Mouse (Mus musculus) 3T3-L1 (cell line): Measurements from ENCODE around the gene Rhbg.

Experiments used
- DNase-seq: peaks from one replicate; pipeline ENCODE4 v3.0.0-alpha.2; 2015; ENCODE audit warnings: low read depth, low spot score

The Rhbg gene

DNA sequence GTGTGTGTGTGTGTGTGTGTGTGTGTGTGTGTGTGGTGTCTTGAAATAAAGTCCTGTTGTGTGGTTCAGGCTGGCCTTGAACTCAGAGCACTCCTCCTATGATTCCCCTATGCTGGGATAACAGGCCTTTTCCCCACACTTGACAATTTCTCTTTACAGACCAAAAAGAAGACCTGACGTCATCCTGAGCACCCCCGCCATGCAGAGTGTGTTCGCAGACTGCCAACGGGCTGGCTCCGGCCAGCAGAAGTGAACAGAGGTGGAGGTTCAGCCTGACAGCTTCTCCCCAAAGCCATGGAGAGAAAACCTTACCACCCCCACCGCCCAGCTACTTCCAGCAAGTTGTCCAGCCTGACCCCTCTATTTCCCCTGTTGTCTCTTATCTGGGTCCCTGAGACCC is 25.0 kb downstream of the Rhbg start:
- no peak for DNase-seq

DNA sequence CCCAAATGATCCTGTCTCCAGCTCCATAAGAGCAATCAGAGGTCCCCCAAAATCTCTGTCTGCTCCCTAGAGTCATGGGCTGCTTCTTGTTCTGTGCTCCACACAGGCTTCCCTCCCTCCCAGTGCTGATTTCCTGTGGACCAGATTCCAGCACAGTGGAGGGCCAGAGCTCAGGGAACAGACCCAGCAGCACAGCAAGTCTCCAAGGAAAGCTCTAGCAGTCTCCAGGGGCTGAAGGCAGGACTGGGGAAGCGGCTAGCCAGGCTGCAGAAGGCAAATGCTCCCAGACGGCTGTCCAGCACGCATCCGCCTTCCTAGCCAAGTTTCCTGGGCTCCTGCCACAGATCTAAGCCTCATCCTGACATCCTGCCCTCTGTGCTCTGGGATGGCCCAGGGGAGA is 25.6 kb downstream of the Rhbg start:
- no peak for DNase-seq

- DNase-seq: no peak
Measured at GRCm38 (mm10) chr3:88227976-88228375, 26.5 kb downstream of the Rhbg start.

DNA sequence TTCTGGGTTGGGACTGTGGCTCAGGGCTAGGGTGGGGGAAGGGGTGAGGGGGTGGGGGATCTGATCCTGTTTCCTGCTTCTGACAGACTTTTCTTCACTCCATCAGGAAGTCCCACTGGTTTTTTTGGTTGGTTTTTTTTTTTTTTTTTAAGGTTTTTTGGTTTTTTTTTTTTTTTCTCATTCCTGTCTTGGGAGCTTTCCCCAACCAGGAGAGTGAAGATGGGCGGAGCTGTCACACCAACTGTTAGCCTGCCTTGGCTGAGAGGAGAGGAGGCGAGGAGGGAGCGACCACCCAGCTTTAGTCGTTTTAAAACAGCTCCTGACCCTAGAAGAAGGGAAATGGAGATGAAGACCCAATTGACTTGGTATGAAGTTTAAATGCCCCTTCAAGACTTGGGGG is 27.2 kb downstream of the Rhbg start:
- DNase-seq: no peak

- DNase-seq: no peak
Measured at GRCm38 (mm10) chr3:88226101-88226845, 28.2 kb downstream of the Rhbg start.

- DNase-seq: no peak
Measured at GRCm38 (mm10) chr3:88224929-88225328, 29.6 kb downstream of the Rhbg start.

DNA sequence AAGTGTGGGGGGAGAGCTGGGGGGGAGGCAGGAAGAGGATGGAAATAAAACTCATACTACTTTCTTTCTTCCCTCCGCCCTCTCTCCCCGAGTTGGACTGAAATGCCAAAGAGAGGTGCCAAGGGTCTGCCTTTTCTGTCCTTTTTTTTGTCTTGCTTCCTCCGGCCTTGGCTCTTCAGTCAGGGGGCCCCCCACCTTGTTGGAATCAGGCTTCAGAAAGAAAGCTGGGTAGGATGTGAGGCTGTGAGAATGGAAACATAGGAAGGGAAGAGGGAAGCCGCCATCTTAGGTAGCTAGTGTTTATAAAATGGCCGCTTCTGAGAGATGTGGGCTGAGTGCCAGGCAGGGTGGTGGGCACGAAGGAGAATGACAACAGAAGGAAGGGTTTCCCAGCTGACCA is 32.1 kb downstream of the Rhbg start:
- no peak for DNase-seq

DNA sequence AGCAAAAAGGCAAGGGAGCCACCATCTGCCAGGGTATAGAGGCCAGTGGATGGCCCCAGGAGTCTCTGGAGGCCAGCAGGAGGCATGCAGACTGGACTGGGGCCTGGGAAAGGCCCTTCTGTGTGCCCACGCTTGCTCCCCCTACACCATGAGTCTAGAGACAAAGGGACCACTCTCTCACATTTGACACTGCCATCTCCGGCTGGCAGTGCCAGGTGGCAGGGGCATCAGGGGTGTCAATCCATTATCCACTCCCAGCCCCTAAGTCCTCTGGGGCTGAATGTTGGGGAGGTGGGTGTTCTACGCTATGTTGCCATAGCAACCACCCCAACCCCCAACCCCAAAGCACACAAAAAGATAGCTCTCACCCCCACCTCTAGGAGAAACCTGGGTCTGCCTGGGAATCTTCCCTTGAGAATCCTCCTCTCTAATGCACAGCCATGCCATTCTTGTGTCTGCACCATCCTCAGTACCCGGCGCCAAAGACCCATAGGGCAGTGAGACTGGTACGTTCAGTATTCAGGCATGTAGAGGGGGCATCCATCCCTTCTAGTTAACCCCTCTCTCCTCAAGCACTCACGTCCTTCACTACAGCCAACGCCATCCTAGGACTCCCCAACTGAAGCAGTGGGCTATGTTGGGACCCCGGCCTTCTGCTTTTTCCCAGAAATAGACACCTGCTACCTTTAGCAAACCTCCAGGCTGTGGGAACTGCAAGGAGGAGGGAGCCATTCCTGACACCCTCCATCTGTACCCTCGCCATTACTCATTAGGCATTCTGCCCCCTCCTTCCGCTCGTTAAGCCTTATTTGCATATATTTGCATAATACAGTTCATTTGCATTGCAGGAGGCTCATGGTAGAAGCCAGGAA is 32.8 kb downstream of the Rhbg start:
- no peak for DNase-seq

DNA sequence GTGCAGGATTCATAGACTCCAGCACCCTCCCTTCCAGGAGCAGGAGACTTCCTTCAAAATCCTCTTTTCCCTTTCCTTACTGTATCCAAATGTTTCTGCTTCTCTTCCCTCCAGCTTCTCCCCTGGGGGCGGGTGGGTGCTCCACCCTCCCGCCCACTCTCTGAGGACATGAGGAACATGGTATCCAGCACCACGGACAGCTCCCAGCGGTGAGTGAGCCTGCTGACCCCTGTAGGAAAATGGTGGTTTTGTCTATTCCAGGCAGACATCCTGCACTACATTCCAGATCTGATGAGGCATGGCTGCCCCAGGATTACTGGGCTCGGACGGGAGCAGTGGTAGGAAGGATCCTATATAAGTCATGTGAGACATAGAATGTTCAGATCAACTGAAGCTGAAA is 33.7 kb downstream of the Rhbg start:
- peak; percentile 94 for DNase-seq

DNA sequence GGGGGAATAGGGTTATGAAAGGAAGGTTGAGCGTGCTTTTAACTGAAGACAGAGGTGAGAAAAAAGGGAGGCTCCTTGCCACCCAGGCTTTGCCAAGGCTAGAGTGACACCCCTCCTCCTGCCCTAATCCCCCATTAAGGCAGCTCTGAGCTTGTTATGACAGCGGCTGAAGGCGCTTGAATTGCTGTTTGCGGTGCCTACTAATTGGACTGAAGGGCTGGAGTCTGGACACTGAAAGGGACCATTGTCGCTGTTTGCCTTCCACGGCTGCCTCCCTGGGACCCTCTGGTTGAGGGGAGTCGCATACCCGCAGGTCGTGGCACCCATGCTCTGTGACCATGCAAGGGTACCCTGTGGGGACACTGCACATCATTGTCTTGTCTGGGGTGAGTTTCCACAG is 34.6 kb downstream of the Rhbg start:
- DNase-seq: no peak

- DNase-seq: no peak
Measured at GRCm38 (mm10) chr3:88217679-88218078, 36.8 kb downstream of the Rhbg start.

- DNase-seq: no peak
Measured at GRCm38 (mm10) chr3:88216534-88217326, 37.8 kb downstream of the Rhbg start.

DNA sequence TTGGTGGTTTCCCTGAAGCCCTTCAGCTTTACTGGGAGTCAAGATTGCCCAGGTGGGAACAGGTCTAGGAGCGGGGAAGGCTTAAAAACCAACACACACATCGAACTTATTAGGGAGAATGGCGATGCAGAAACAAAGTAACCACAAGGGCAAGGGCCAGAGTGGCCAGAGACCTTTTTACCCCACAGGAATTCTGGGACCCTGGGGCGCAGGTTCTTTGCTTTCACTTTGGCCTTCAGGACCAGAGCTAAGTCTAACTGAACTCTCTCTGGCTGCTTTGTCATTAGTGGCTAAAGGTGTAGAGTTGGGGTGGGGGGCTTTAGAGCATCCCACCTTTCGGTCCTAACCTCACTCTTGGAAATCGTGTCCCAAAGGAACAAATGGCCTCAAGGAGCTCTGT is 38.4 kb downstream of the Rhbg start:
- no peak for DNase-seq

DNA sequence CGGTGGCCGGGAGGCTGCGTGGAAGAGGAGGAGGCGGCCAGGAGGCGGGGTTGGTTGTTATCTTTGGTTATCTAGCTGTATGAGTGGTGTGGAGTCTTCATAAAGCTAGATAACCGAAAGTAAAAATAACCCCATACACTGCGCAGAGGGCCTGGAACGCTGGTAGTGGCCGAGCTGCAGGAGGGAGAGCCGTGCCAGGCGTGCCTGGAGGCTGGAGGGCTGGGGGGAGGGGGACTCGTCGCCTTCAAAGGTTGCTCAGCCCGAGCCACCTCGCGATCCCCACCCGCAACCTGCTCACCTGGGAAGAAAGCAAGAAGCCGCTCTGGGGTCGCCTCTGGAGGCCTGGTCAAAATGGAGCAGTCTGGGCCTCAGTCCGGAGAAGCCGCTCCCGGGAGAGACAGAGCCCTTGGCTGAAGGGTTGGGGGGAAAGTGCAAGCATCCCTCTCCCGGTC is 38.9 kb downstream of the Rhbg start:
- no peak for DNase-seq

DNA sequence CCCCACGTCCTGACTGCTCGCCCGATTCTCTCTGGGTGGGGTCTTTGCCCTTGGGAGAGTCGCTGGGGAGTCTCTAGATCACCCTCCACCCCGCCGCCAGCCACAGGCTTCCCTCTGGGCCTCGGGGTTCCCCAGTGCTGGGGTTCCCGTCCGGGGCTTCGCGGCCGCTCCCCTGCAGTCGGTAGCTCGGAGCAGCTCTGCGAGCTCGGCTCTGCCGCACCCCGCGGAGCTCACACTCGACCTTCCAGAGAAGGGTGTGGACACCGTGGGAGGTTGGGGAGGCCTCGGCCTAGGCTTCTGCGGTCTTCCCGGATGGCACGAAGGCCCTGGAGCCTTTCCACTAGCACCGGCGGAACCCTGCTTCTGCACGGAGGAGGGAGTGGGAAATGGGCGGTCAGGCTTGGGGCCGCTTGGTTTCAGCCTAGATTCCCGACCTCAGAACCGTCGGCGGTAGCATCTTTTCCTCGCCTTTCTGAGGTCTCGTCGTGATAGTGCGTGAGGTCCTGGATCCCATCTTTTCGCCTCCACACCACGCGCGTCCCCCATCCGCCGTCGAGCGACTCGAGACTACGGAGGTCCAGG is 39.4 kb downstream of the Rhbg start:
- DNase-seq: no peak

DNA sequence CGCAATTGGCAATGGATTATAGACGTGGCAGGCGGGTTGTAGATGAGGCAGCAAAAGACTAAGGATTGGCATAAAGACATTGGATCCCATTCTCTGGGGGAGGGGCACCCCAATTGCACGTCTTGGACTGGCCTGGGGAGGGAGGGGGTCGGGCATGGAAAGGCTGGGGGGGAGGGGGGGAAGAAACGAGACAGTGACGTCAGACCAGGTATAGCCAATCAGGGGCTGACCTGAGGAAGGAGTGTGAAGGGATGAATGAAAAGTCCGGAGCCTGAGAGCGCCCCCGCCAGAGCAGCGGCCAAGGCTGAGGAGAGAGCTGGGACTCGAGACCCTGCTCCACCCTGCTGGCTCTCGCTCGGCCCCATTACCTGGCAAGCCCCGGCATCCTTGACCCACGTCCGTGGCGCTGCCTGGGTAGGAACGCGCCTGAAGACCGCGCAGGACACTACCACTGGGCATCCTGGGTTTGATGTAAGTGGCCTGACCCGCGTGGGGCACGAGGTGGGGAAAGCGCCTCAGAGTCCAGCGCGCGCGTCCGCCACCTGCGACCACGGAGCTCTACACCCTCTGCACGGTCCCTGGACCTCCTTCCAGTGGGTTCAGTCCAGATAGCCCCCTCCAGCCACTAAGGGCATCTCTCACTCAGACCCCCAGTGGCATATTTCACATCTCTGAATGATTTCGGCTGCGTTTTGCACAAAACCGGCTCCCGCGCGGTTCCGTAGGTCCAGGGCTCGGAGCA is 40.1 kb downstream of the Rhbg start:
- DNase-seq: no peak

DNA sequence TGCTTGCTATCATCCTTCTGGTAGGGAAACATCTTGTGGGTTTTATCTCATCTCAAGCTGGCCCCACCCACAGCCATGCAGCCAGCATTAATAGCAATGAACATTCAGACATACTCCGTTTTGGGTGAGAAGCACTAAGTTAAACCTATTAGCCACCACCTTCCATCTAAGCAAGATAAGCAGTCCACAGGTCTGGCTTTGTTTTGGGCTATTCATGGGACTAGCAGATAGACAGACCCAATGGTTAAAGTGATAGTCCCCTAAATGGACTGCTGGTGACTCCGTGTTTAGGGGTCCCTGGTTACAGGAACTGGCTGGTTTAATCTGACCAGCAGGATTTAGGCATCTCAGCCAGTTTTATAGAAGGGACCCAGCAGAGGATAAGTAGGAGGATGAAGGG is 41.5 kb downstream of the Rhbg start:
- no peak for DNase-seq

DNA sequence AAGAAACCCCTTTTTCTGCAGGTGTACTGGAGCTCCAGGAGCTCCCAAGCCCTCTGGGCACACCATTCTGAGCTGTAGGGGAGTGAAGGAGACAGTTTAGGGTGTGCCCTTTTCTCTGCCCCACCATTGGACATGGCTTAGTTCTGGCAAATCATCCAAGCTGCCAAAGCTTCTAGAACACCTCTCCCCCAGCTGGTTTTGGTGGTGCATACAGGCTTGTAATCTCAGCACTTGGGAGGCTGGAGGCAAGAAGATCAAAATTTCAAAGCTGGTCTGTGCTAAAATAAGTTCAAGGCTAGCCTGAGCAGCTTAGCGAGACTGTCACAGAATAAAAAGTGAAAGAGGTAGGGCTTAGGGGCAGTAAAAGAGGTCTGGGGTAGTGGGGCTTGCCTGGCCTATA is 42.2 kb downstream of the Rhbg start:
- no peak for DNase-seq

- no peak for DNase-seq
Measured at GRCm38 (mm10) chr3:88210918-88211317, 43.6 kb downstream of the Rhbg start.

DNA sequence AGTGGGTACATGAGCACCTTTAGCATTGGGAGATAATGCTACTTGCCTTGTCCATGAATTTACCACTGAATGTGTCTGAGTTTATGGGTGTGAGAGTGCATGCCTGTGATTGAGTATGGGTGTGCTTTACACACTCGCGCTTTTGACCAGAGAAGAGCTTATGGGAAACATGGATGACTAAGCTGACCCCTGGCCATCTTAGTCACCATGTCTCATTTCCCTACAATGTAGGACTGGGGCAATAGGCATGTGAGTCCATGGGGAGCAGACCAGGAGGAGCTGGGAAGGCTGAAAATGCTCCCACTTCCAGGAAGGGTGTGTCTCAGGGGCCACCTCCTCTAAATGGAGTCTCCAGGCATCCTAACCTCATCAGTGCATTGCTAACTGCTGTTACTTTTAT is 44.4 kb downstream of the Rhbg start:
- peak; percentile 88 for DNase-seq

DNA sequence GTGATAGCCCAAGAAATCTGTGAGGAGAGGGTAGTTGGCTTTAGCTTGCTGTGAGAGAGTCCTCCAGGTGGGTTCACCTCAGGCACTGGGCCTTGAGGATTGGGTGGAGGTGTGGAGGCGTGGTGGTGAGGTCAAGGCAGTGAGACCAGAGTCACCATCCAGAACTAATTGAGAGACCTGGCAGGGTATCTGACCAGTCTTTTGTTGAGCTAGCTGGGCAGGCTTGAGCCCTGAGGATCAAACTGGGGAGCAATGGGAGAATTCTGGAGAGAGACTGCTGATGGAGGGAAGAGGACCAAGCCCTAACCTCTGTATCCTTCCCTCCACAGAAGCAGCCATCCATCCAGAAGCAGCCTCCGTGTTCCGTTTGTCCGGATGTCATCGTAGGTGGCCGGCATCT is 45.2 kb downstream of the Rhbg start:
- DNase-seq: no peak
